Mouse (Mus musculus): Measurements from ENCODE around the gene Klhdc8b. TPM values are rescaled to one million over a fixed set of nuclear protein-coding genes. Genes with fewer than 3 reads are reported as not detected.

The Klhdc8b gene
- polyA plus RNA-seq, 1 experiment from 2014 or later: 17.2 TPM

- Histone ChIP-seq H3K27me3 (ENCODE audit: control insufficient read depth, insufficient read depth, low read length) (no peaks in the 10 kb centered on the region), H3K4me2 (ENCODE audit: low read depth, severe bottlenecking) (peak overlapping the region; percentile 95), H3K4me1 (ENCODE audit: control insufficient read depth, insufficient read depth, low read length) (peaks cover 19% of the 10 kb centered on the region), H3K27ac (replicated peaks; ENCODE audit: low read depth, low read length) (no peak overlapping the region), H3K9ac (ENCODE audit: low read length) (peak overlapping the region; percentile 67), H3K4me3 (ENCODE audit: low read depth, low read length) (peak overlapping the region; percentile 50), H3K9me3 (ENCODE audit: control insufficient read depth, low read length) (no peaks in the 10 kb centered on the region), H3K36me3 (ENCODE audit: control insufficient read depth, insufficient read depth, low read length) (no peaks in the 10 kb centered on the region)
- ATAC-seq (ENCODE audit: insufficient number of reproducible peaks, low FRiP score, low TSS enrichment, low read depth) (0 out of 2 replicates have a peak, but pooled peaks have one; percentile 1), DNase-seq (ENCODE audit: low spot score) (no peak)
- WGBS: 50% methylated on average over 6 of the region's 6 CpGs
Measured at GRCm38 (mm10) chr9:108451519-108452160, 9.7 kb downstream of the Klhdc8b start.

DNA sequence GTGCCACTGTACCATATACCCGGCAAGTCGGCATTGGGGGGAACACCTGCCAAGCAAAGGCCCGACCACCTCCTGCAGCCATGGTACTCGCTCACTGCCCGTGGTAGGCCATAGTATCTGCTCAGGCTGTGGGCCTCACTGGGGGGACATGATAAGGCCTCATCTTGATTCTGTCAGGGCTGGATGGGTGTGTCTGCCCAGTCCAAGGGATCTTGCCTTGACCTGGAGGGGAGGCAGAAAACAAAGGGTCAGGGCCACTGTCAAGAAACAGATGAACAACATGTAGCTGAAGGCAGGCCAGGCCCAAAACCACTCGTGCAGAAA lies 10.2 kb downstream of the Klhdc8b start:
- H3K36me3 ChIP-seq (ENCODE audit: control insufficient read depth, insufficient read depth, low read length): no peaks in the 10 kb centered on the region
- peak overlapping the region; percentile 95 for H3K4me2 ChIP-seq (ENCODE audit: low read depth, severe bottlenecking)
- peak overlapping the region; percentile 17; the same call in 1 of the 2 replicates for H3K9ac ChIP-seq (ENCODE audit: low read length)
- H3K9me3 ChIP-seq (ENCODE audit: control insufficient read depth, low read length): no peaks in the 10 kb centered on the region
- no peak overlapping the region for H3K27ac ChIP-seq (replicated peaks; ENCODE audit: low read depth, low read length)
- WGBS: 89% methylated on average over 6 of the region's 6 CpGs
- ATAC-seq (ENCODE audit: insufficient number of reproducible peaks, low FRiP score, low TSS enrichment, low read depth) (no peak), DNase-seq (ENCODE audit: low spot score) (no peak)
- H3K4me3 ChIP-seq (ENCODE audit: low read depth, low read length): peak overlapping the region; percentile 50; the same call in 1 of the 2 replicates
- no peaks in the 10 kb centered on the region for H3K27me3 ChIP-seq (ENCODE audit: control insufficient read depth, insufficient read depth, low read length)
- peaks cover 19% of the 10 kb centered on the region for H3K4me1 ChIP-seq (ENCODE audit: control insufficient read depth, insufficient read depth, low read length)

DNA sequence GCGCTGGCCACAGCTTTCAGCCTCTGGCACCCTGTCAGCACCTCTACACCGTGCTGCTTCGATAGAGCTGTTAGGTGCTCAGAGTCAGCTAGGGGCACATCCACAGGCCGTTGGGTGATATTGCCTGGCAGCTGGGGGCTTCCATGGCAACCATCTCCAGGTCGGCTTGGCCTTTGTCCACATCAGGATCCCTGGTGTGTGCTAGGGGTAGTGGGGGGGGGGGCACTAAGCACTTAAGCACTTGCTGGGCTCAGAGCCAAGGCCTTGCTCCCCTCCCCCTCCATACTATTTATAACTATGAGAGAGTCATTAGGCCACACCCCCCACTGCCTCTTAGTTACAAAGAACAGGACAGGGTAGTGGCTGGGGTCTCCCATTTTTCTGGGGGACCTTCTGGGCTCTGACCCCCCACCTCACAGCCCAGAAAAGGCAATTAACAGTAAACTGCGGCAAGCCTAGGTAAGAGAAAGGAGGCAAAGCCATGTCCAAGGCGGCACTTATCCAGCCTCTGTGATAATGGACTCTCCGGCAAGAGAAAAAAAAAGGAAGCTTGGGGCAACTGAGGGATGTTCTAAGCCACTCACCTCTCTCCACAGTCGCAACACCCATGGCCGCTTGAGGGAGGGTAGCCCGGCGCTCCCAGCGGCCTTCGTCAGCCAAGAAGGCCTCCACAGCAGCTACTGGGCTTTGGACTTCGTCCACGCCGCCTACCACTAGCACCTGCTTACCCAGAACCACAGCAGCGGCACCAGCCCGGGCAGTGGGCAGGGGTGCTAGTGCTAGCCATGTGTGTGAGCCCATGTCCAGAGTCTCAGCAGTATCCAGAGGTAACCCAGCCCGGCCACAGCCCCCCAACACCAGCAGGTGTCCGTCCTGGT lies 10.8 kb downstream of the Klhdc8b start:
- H3K27ac ChIP-seq (replicated peaks; ENCODE audit: low read depth, low read length): no peak overlapping the region; the same call in 1 of the 2 replicates
- no peaks in the 10 kb centered on the region for H3K9me3 ChIP-seq (ENCODE audit: control insufficient read depth, low read length)
- H3K27me3 ChIP-seq (ENCODE audit: control insufficient read depth, insufficient read depth, low read length): no peaks in the 10 kb centered on the region
- H3K36me3 ChIP-seq (ENCODE audit: control insufficient read depth, insufficient read depth, low read length): no peaks in the 10 kb centered on the region
- peak overlapping the region; percentile 17; the same call in 1 of the 2 replicates for H3K9ac ChIP-seq (ENCODE audit: low read length)
- peak overlapping the region; percentile 95; the same call in 1 of the 2 replicates for H3K4me2 ChIP-seq (ENCODE audit: low read depth, severe bottlenecking)
- ATAC-seq (ENCODE audit: insufficient number of reproducible peaks, low FRiP score, low TSS enrichment, low read depth) (peak; percentile 11), DNase-seq (ENCODE audit: low spot score) (no peak)
- no peak overlapping the region for H3K4me3 ChIP-seq (ENCODE audit: low read depth, low read length)
- peaks cover 19% of the 10 kb centered on the region for H3K4me1 ChIP-seq (ENCODE audit: control insufficient read depth, insufficient read depth, low read length)
- 77% methylated on average over 21 of the region's 21 CpGs for WGBS

GRCm38 (mm10) chr9:108449860-108450259 lies 11.5 kb downstream of the Klhdc8b start:
- peaks cover 19% of the 10 kb centered on the region for H3K4me1 ChIP-seq (ENCODE audit: control insufficient read depth, insufficient read depth, low read length)
- 57% methylated on average over 4 of the region's 4 CpGs for WGBS
- H3K4me2 ChIP-seq (ENCODE audit: low read depth, severe bottlenecking): peak overlapping the region; percentile 17; the same call in 1 of the 2 replicates
- ATAC-seq (ENCODE audit: insufficient number of reproducible peaks, low FRiP score, low TSS enrichment, low read depth) (no peak), DNase-seq (ENCODE audit: low spot score) (peak; percentile 66)
- no peak overlapping the region; the same call in 1 of the 2 replicates for H3K27ac ChIP-seq (replicated peaks; ENCODE audit: low read depth, low read length)
- H3K27me3 ChIP-seq (ENCODE audit: control insufficient read depth, insufficient read depth, low read length): no peaks in the 10 kb centered on the region
- no peaks in the 10 kb centered on the region for H3K9me3 ChIP-seq (ENCODE audit: control insufficient read depth, low read length)
- H3K36me3 ChIP-seq (ENCODE audit: control insufficient read depth, insufficient read depth, low read length): no peaks in the 10 kb centered on the region
- no peak overlapping the region for H3K9ac ChIP-seq (ENCODE audit: low read length)
- no peak overlapping the region for H3K4me3 ChIP-seq (ENCODE audit: low read depth, low read length)

- Histone ChIP-seq H3K27ac (replicated peaks; ENCODE audit: low read depth, low read length) (no peak overlapping the region), H3K9ac (ENCODE audit: low read length) (no peak overlapping the region), H3K36me3 (ENCODE audit: control insufficient read depth, insufficient read depth, low read length) (no peaks in the 10 kb centered on the region), H3K4me1 (ENCODE audit: control insufficient read depth, insufficient read depth, low read length) (peaks cover 6% of the 10 kb centered on the region), H3K4me3 (ENCODE audit: low read depth, low read length) (no peak overlapping the region), H3K4me2 (ENCODE audit: low read depth, severe bottlenecking) (no peak overlapping the region), H3K9me3 (ENCODE audit: control insufficient read depth, low read length) (no peaks in the 10 kb centered on the region), H3K27me3 (ENCODE audit: control insufficient read depth, insufficient read depth, low read length) (no peaks in the 10 kb centered on the region)
- ATAC-seq (ENCODE audit: insufficient number of reproducible peaks, low FRiP score, low TSS enrichment, low read depth) (no peak), DNase-seq (ENCODE audit: low spot score) (no peak)
- 67% methylated on average over 9 of the region's 9 CpGs for WGBS
Measured at GRCm38 (mm10) chr9:108445125-108445524, 16.3 kb downstream of the Klhdc8b start.

DNA sequence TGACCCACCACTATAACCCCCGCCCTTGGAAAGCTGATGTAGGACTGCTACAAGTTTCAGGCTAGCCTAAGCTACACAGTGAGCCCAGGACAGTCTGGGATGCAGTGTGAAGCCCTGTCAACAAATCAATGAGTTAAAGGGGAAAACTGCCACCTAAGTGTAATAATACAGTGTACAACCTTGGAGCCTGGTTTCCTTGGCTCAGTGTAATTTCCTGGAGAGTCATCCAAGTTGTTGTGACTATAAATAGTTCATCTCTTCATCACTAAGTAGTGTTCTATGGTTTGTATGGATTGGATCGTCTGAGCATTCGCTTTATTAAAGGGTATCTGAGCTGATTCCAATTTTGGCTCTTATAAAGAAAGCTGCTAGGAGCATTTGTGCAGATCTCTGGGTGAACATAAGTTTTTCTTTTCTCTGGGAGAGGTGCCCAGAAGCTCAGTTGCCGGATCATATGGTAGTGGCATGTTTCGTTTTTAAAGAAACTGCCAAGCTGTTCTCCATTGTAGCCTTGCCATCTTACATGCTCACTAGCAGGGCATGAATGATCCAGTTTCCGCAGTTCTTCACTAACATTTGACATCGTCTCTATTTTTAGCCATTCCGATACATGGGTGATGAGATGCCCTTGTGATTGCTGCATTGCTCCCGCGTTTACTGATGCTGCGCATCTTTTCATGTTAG lies 20.0 kb downstream of the Klhdc8b start:
- ATAC-seq (ENCODE audit: insufficient number of reproducible peaks, low FRiP score, low TSS enrichment, low read depth) (no peak), DNase-seq (ENCODE audit: low spot score) (no peak)
- H3K36me3 ChIP-seq (ENCODE audit: control insufficient read depth, insufficient read depth, low read length): no peaks in the 10 kb centered on the region
- no peak overlapping the region for H3K4me2 ChIP-seq (ENCODE audit: low read depth, severe bottlenecking)
- no peaks in the 10 kb centered on the region for H3K9me3 ChIP-seq (ENCODE audit: control insufficient read depth, low read length)
- H3K4me1 ChIP-seq (ENCODE audit: control insufficient read depth, insufficient read depth, low read length): no peaks in the 10 kb centered on the region
- 93% methylated on average over 11 of the region's 11 CpGs for WGBS
- H3K27ac ChIP-seq (replicated peaks; ENCODE audit: low read depth, low read length): no peak overlapping the region
- H3K9ac ChIP-seq (ENCODE audit: low read length): no peak overlapping the region
- H3K27me3 ChIP-seq (ENCODE audit: control insufficient read depth, insufficient read depth, low read length): no peaks in the 10 kb centered on the region
- no peak overlapping the region for H3K4me3 ChIP-seq (ENCODE audit: low read depth, low read length)

DNA sequence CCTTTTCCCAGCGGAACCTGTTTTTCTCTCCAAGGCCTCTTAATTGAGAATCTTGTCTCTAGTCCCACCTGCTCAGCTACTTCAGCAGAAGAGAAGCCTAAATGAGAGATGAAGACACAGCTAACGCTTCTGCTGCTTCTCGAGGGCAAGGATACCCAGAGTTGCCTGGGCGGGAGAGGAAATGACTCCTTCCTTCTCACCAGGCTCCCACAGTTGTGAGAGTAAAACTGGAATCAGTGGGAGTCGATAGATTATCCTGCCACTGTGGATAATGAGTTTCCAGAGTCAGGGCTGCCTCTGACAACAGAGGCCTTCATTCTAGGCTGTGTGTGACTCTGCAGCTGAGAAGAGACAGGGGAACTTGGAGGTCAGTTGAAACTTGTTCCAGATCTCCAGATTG lies 20.9 kb downstream of the Klhdc8b start:
- 80% methylated on average over 5 of the region's 5 CpGs for WGBS
- no peak overlapping the region for H3K4me3 ChIP-seq (ENCODE audit: low read depth, low read length)
- H3K9ac ChIP-seq (ENCODE audit: low read length): no peak overlapping the region
- no peak overlapping the region for H3K27ac ChIP-seq (replicated peaks; ENCODE audit: low read depth, low read length)
- H3K27me3 ChIP-seq (ENCODE audit: control insufficient read depth, insufficient read depth, low read length): no peaks in the 10 kb centered on the region
- no peaks in the 10 kb centered on the region for H3K36me3 ChIP-seq (ENCODE audit: control insufficient read depth, insufficient read depth, low read length)
- no peaks in the 10 kb centered on the region for H3K4me1 ChIP-seq (ENCODE audit: control insufficient read depth, insufficient read depth, low read length)
- DNase-seq (ENCODE audit: low spot score) (no peak), ATAC-seq (ENCODE audit: insufficient number of reproducible peaks, low FRiP score, low TSS enrichment, low read depth) (no peak)
- H3K4me2 ChIP-seq (ENCODE audit: low read depth, severe bottlenecking): no peak overlapping the region
- H3K9me3 ChIP-seq (ENCODE audit: control insufficient read depth, low read length): no peaks in the 10 kb centered on the region

- Histone ChIP-seq H3K27me3 (ENCODE audit: control insufficient read depth, insufficient read depth, low read length) (no peaks in the 10 kb centered on the region), H3K4me1 (ENCODE audit: control insufficient read depth, insufficient read depth, low read length) (no peaks in the 10 kb centered on the region), H3K4me2 (ENCODE audit: low read depth, severe bottlenecking) (no peak overlapping the region), H3K27ac (replicated peaks; ENCODE audit: low read depth, low read length) (no peak overlapping the region), H3K36me3 (ENCODE audit: control insufficient read depth, insufficient read depth, low read length) (no peaks in the 10 kb centered on the region), H3K4me3 (ENCODE audit: low read depth, low read length) (no peak overlapping the region), H3K9me3 (ENCODE audit: control insufficient read depth, low read length) (no peaks in the 10 kb centered on the region), H3K9ac (ENCODE audit: low read length) (no peak overlapping the region)
- no peak for DNase-seq (ENCODE audit: low spot score)
- WGBS: 85% methylated on average over 6 of the region's 6 CpGs
- no peak for ATAC-seq (ENCODE audit: insufficient number of reproducible peaks, low FRiP score, low TSS enrichment, low read depth)
Measured at GRCm38 (mm10) chr9:108439176-108439575, 22.2 kb downstream of the Klhdc8b start.

Data from limb, embryonic 11.5 days (tissue).